Mouse (Mus musculus): ENCODE data around the gene Cdhr2. TPM values are rescaled to one million over a fixed set of nuclear protein-coding genes. Genes with fewer than 3 reads are reported as not detected.

The Cdhr2 gene
- not detected for polyA plus RNA-seq (2017; shearing (Covaris generic))

GRCm38 (mm10) chr13:54701243-54701642 lies at the start of gene Cdhr2:
Gene Cdhr2 (plus strand): TSS chr13:54701461.

GRCm38 (mm10) chr13:54693558-54694347 lies 7.5 kb upstream of the Cdhr2 start, which contains the start of gene Rnf44:
Gene Rnf44 (minus strand): TSS chr13:54693907.

GRCm38 (mm10) chr13:54749864-54750411 lies 48.7 kb downstream of the Cdhr2 start, which contains the start of gene Gprin1:
Gene Gprin1 (minus strand): TSS chr13:54749874.

GRCm38 (mm10) chr13:54766192-54766768 lies 65.0 kb downstream of the Cdhr2 start, which contains the start of gene Sncb:
Gene Sncb (minus strand): TSS chr13:54766595.

GRCm38 (mm10) chr13:54783698-54784097 lies 82.4 kb downstream of the Cdhr2 start, which contains the start of gene Eif4e1b:
Gene Eif4e1b (plus strand): TSS chr13:54783998.

Other genes with a start within 250 kb of the Cdhr2 start
- 52.6 TPM for gene Thoc3, start 232.6 kb upstream of the Cdhr2 start, polyA plus RNA-seq (2017; shearing (Covaris generic))
- 21.3 TPM for gene Simc1, start 197.7 kb upstream of the Cdhr2 start, polyA plus RNA-seq (2017; shearing (Covaris generic))
- 71.0 TPM for gene 4833439L19Rik, start 136.0 kb upstream of the Cdhr2 start, polyA plus RNA-seq (2017; shearing (Covaris generic))
- gene Arl10, start 126.4 kb upstream of the Cdhr2 start, polyA plus RNA-seq (2017; shearing (Covaris generic)), result 10.0 TPM
- gene Nop16, start 111.4 kb upstream of the Cdhr2 start, polyA plus RNA-seq (2017; shearing (Covaris generic)), result 56.9 TPM
- 164 TPM for gene Higd2a, start 111.3 kb upstream of the Cdhr2 start, polyA plus RNA-seq (2017; shearing (Covaris generic))
- gene Cltb, start 90.1 kb upstream of the Cdhr2 start, polyA plus RNA-seq (2017; shearing (Covaris generic)), result 44.0 TPM
- 86.5 TPM for gene Faf2, start 79.7 kb upstream of the Cdhr2 start, polyA plus RNA-seq (2017; shearing (Covaris generic))
- gene Rnf44, start 7.6 kb upstream of the Cdhr2 start, polyA plus RNA-seq (2017; shearing (Covaris generic)), result 84.4 TPM
- not detected for gene Gprin1, start 48.4 kb downstream of the Cdhr2 start, polyA plus RNA-seq (2017; shearing (Covaris generic))
- 0.35 TPM for gene Sncb, start 65.1 kb downstream of the Cdhr2 start, polyA plus RNA-seq (2017; shearing (Covaris generic))
- gene Eif4e1b, start 82.5 kb downstream of the Cdhr2 start, polyA plus RNA-seq (2017; shearing (Covaris generic)), result not detected
- 4.2 TPM for gene Tspan17, start 87.9 kb downstream of the Cdhr2 start, polyA plus RNA-seq (2017; shearing (Covaris generic))
- gene Unc5a, start 247.9 kb downstream of the Cdhr2 start, polyA plus RNA-seq (2017; shearing (Covaris generic)), result 1.1 TPM